Mouse (Mus musculus): ENCODE measurements at regions not wholly inside any gene's neighbourhood (a gene's known extent, or its start where the extent isn't known, plus 50 kb on each side); places are given as distances from the start of the nearest gene placed in this dataset.

DNA sequence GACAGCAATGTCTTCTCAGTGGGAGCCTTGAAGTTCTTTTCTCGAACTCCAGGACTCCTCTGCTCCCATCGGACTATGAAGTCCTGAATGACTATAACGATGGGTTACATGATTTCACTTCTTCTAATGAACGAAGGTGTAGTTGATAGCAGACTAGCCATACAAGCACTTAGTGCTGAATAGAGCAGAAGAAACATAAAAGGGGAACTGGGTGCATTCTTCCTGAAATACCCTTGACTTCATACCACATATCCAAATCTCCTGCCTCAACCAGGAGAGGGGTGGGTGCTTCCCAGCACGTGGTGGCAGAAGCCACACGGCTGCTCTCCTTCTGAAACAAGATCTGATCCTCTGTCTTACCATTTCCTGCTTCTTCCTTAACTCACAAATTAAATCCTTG lies 407.4 kb downstream of the Atp23 start:
- no peaks in the 10 kb centered on the region for H3K9me3 ChIP-seq
- H3K27me3 ChIP-seq (ENCODE audit: insufficient read depth, poor library complexity, severe bottlenecking), result no peaks in the 10 kb centered on the region
- no peak overlapping the region for H3K27ac ChIP-seq
- 0 out of 2 replicates have a peak, but pooled peaks cover 1% of the 10 kb centered on the region for H3K4me1 ChIP-seq
- DNase-seq (ENCODE audit: low spot score), result no peak
- 81% methylated on average over 6 of the region's 6 CpGs for WGBS
- H3K36me3 ChIP-seq, result no peaks in the 10 kb centered on the region
- no peak overlapping the region for H3K4me3 ChIP-seq

DNA sequence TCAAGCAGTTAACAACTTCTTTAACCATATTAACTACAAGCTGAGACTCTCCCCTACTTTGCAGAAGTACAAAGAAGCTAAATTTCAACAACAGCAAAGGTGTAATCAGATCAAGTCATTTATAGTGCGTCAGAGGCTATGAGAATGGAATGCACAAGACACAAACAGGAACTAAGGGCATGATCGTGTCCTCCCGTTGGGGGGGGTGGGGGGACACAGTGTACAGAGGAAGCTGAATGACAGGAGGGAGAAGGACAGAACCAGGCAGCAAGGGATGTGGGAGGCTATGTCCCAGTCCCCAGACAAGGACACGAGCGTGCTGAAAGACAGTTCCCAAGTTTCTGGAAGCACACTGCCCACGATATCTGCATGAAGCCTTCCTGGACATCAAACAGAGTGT lies 408.9 kb downstream of the Atp23 start:
- no peaks in the 10 kb centered on the region for H3K4me1 ChIP-seq
- no peak overlapping the region for H3K4me3 ChIP-seq
- no peaks in the 10 kb centered on the region for H3K9me3 ChIP-seq
- H3K27ac ChIP-seq, result no peak overlapping the region
- no peak for DNase-seq (ENCODE audit: low spot score)
- no peaks in the 10 kb centered on the region for H3K36me3 ChIP-seq
- no peaks in the 10 kb centered on the region for H3K27me3 ChIP-seq (ENCODE audit: insufficient read depth, poor library complexity, severe bottlenecking)
- 60% methylated on average over 6 of the region's 6 CpGs for WGBS

DNA sequence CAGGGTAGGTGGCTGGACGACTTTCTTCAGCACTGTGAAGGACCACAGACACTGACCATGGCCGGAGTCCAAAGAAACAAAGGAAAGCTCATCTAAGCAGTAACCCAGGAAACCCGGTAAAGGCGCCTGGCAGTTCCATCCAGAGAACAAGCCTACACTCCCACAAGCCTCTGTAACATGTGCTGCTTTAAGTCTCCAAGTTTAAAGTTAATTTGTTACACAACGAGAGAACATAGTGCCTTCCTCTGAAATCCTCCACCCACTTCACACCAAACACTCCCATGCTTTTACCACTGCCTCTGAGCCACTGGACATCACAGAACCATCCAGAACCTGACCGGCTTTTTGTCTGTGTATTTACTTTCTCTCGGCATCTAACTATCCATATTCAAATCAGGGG lies 416.0 kb downstream of the Atp23 start:
- Histone ChIP-seq H3K27me3 (ENCODE audit: insufficient read depth, poor library complexity, severe bottlenecking) (no peaks in the 10 kb centered on the region), H3K4me3 (no peak overlapping the region), H3K27ac (no peak overlapping the region), H3K4me1 (no peaks in the 10 kb centered on the region), H3K36me3 (no peaks in the 10 kb centered on the region), H3K9me3 (no peaks in the 10 kb centered on the region)
- no peak for DNase-seq (ENCODE audit: low spot score)
- WGBS, result 85% methylated on average over 7 of the region's 7 CpGs

DNA sequence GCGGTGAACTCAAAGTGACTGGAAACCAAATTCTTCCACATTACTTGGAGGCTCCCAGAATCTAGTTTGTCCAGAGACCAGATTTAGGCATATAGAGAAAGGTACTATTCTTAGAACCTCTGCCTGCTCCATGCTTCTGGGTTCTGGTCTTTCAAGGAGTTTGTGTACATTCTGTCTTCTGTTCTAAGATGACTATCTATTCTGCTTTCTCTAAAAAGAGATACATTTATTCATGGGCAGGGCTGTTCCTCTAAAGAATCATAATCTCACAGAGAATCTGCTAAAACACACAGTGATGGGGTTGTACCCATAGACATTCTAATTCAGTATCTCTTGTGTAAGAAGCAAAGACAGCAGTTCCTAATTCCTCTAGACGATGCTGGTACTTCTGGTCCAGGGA lies 417.7 kb downstream of the Atp23 start:
- H3K27ac ChIP-seq, result no peak overlapping the region
- H3K27me3 ChIP-seq (ENCODE audit: insufficient read depth, poor library complexity, severe bottlenecking), result no peaks in the 10 kb centered on the region
- WGBS, result 83% methylated on average over 2 of the region's 2 CpGs
- H3K4me3 ChIP-seq, result no peak overlapping the region
- H3K4me1 ChIP-seq, result no peaks in the 10 kb centered on the region
- no peaks in the 10 kb centered on the region for H3K36me3 ChIP-seq
- no peaks in the 10 kb centered on the region for H3K9me3 ChIP-seq
- no peak for DNase-seq (ENCODE audit: low spot score)

DNA sequence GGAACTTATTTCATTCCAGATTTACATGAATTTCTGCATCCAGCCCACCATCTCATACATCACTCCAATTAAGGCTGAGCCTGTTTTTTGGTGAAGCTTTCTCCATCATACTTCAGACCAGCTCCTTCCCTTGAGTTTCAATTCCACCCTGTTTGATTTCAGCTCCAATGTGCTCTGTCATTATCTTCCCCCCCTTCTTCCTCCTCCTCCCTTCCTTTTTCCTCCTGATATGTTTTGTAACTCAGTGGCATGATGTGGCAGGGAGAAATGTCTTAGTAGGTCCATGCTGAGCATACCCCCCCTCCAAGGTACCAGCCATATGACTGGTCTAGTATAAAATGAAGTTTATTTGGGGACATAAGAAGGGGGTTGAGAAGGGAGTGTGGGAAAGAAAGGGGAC lies 420.8 kb downstream of the Atp23 start:
- no peak for DNase-seq (ENCODE audit: low spot score)

GRCm38 (mm10) chr10:126479743-126480142 lies 421.4 kb downstream of the Atp23 start:
- DNase-seq (ENCODE audit: low spot score), result no peak
- WGBS, result 13% methylated on average over 2 of the region's 2 CpGs
- H3K9me3 ChIP-seq, result no peaks in the 10 kb centered on the region
- H3K4me1 ChIP-seq, result no peaks in the 10 kb centered on the region
- H3K27me3 ChIP-seq (ENCODE audit: insufficient read depth, poor library complexity, severe bottlenecking), result no peaks in the 10 kb centered on the region
- H3K36me3 ChIP-seq, result no peaks in the 10 kb centered on the region
- H3K27ac ChIP-seq, result no peak overlapping the region
- no peak overlapping the region for H3K4me3 ChIP-seq

More for the DNA sequence above, 420.8 kb downstream of the Atp23 start:
- H3K27ac ChIP-seq, result no peak overlapping the region
- H3K36me3 ChIP-seq, result no peaks in the 10 kb centered on the region
- H3K9me3 ChIP-seq, result no peaks in the 10 kb centered on the region
- H3K4me3 ChIP-seq, result no peak overlapping the region
- H3K27me3 ChIP-seq (ENCODE audit: insufficient read depth, poor library complexity, severe bottlenecking), result no peaks in the 10 kb centered on the region
- no peaks in the 10 kb centered on the region for H3K4me1 ChIP-seq

- H3K4me1 ChIP-seq, result peaks cover 5% of the 10 kb centered on the region; the same call in 1 of the 2 replicates
- DNase-seq (ENCODE audit: low spot score), result no peak
- no peaks in the 10 kb centered on the region for H3K9me3 ChIP-seq
- no peak overlapping the region for H3K27ac ChIP-seq
- no peaks in the 10 kb centered on the region for H3K36me3 ChIP-seq
- H3K27me3 ChIP-seq (ENCODE audit: insufficient read depth, poor library complexity, severe bottlenecking), result no peaks in the 10 kb centered on the region
- 69% methylated on average over 6 of the region's 6 CpGs for WGBS
- no peak overlapping the region for H3K4me3 ChIP-seq
Observed at GRCm38 (mm10) chr10:126473050-126473719, 428.0 kb downstream of the Atp23 start.

DNA sequence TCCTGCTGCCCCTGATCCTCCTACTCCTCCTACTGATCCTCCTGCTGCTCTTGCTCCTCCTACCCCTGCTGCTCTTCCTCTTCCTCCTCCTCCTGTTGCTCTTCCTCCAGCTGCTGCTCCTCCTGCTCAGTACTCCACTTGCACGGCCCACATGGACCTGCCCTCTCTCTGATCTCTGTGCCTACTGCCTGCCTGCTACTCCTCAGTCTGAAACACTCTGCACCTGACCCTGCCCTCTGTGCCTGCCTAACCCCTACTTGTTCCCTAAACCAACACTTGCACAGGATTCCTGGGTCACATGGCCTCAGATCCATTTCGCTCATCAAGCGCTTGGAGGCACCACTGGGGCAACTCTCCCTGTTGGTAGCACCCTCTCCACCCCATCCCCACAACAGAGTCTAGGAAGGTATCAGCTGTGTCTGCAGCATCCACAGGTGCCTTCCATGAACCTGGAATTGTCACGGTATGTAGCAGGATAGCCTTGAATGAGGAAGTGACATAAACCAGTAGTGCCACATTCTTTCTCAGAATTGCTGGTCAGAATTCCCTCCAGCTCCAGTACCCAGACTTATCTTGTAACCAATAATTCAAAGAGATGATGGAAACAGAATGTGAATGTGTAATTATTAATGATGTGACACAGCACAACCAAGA lies 430.2 kb downstream of the Atp23 start:
- no peaks in the 10 kb centered on the region for H3K9me3 ChIP-seq
- peaks cover 5% of the 10 kb centered on the region; the same call in 1 of the 2 replicates for H3K4me1 ChIP-seq
- no peak overlapping the region for H3K27ac ChIP-seq
- 65% methylated on average over 4 of the region's 4 CpGs for WGBS
- no peaks in the 10 kb centered on the region for H3K27me3 ChIP-seq (ENCODE audit: insufficient read depth, poor library complexity, severe bottlenecking)
- no peaks in the 10 kb centered on the region for H3K36me3 ChIP-seq
- DNase-seq (ENCODE audit: low spot score), result no peak
- H3K4me3 ChIP-seq, result no peak overlapping the region

- H3K27ac ChIP-seq, result no peak overlapping the region
Observed at GRCm38 (mm10) chr10:126462770-126463169, 438.4 kb downstream of the Atp23 start.

GRCm38 (mm10) chr10:126458523-126458922 lies 442.6 kb downstream of the Atp23 start:
- 75% methylated on average over 5 of the region's 5 CpGs for WGBS
- Histone ChIP-seq H3K27me3 (ENCODE audit: insufficient read depth, poor library complexity, severe bottlenecking) (no peaks in the 10 kb centered on the region), H3K9me3 (no peaks in the 10 kb centered on the region), H3K4me3 (no peak overlapping the region), H3K36me3 (no peaks in the 10 kb centered on the region), H3K27ac (no peak overlapping the region), H3K4me1 (no peaks in the 10 kb centered on the region)
- no peak for DNase-seq (ENCODE audit: low spot score)

More at GRCm38 (mm10) chr10:126462770-126463169, 438.4 kb downstream of the Atp23 start:
- no peaks in the 10 kb centered on the region for H3K4me1 ChIP-seq
- H3K4me3 ChIP-seq, result no peak overlapping the region
- no peaks in the 10 kb centered on the region for H3K27me3 ChIP-seq (ENCODE audit: insufficient read depth, poor library complexity, severe bottlenecking)
- no peak for DNase-seq (ENCODE audit: low spot score)
- H3K9me3 ChIP-seq, result no peaks in the 10 kb centered on the region
- WGBS, result 76% methylated on average over 1 of the region's 1 CpGs
- H3K36me3 ChIP-seq, result no peaks in the 10 kb centered on the region

GRCm38 (mm10) chr10:126452757-126453528 lies 448.2 kb downstream of the Atp23 start:
- no peaks in the 10 kb centered on the region for H3K27me3 ChIP-seq (ENCODE audit: insufficient read depth, poor library complexity, severe bottlenecking)
- 85% methylated on average over 15 of the region's 15 CpGs for WGBS
- DNase-seq (ENCODE audit: low spot score), result no peak

GRCm38 (mm10) chr10:126452057-126452622 lies 449.0 kb downstream of the Atp23 start:
- no peak overlapping the region for H3K4me3 ChIP-seq
- H3K36me3 ChIP-seq, result no peaks in the 10 kb centered on the region
- DNase-seq (ENCODE audit: low spot score), result no peak
- H3K27ac ChIP-seq, result no peak overlapping the region
- no peaks in the 10 kb centered on the region for H3K9me3 ChIP-seq
- 91% methylated on average over 10 of the region's 10 CpGs for WGBS
- H3K27me3 ChIP-seq (ENCODE audit: insufficient read depth, poor library complexity, severe bottlenecking), result no peaks in the 10 kb centered on the region
- no peaks in the 10 kb centered on the region for H3K4me1 ChIP-seq

More at GRCm38 (mm10) chr10:126452757-126453528, 448.2 kb downstream of the Atp23 start:
- Histone ChIP-seq H3K4me3 (no peak overlapping the region), H3K36me3 (no peaks in the 10 kb centered on the region), H3K27ac (no peak overlapping the region), H3K9me3 (no peaks in the 10 kb centered on the region), H3K4me1 (no peaks in the 10 kb centered on the region)

DNA sequence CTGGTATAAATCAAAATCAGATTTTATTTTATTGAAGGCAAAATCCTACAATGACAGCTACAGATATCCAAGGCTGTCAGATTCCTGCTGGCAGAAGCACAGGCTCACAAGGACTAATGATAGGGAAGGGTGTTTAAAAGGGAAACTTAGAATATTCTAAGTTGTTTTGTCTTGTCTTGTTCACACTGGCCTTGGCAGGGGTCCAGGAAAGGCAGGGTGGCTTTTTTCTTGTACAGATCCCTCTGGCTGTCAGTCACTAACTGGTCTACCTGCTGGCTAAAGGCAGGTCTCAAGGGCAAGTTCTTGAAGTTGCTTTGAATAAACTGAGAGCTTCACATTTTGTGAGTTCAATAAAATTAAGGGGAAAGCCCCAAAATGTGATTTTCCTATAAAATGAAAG lies 465.3 kb downstream of the Lrig3 start:
- DNase-seq (ENCODE audit: low spot score), result no peak
- no peaks in the 10 kb centered on the region for H3K9me3 ChIP-seq
- H3K27me3 ChIP-seq (ENCODE audit: insufficient read depth, poor library complexity, severe bottlenecking), result no peaks in the 10 kb centered on the region
- H3K27ac ChIP-seq, result no peak overlapping the region
- H3K4me1 ChIP-seq, result no peaks in the 10 kb centered on the region
- H3K4me3 ChIP-seq, result no peak overlapping the region
- no peaks in the 10 kb centered on the region for H3K36me3 ChIP-seq

All from heart, embryonic 10.5 days (tissue).